ENCODE assay signal across 25 mouse cellular contexts in the genomic region with DNA sequence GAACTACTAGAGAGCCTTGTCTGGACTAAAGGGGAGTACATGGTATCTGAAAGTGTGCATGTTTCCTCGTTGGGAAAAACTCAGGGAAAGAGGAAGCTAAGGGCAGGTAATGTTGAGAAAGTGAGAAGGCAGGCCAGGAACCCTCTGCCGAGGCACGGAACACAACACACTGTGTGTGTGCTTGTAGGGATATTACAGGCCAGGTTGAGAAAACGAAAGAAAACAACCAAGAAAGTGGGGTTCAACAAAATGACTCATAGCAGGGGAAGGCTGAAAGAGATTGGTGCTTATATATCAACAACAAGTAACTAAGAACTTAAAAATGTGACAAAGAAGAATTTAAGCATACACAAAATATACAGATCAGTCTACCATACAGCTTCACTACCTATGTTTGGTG.
DNase-seq lines count a peak whose midpoint lies in the region; ATAC-seq and TF ChIP-seq lines count a peak whose summit lies in the region.
"Had no signal": no experiment of that assay in that cellular context is flagged by ENCODE, and none has a peak within 500 bp of the region (broad histone marks: within the 10 kb centered on the region; RNA-seq: fewer than 3 reads in every experiment).

No protein-coding gene starts in this region.

- H3K9ac ChIP-seq in liver, embryonic 12.5 days = 0 out of 2 replicates have a peak overlapping the region, but pooled peaks have one; percentile 13
- H3K9ac ChIP-seq in MEL (ENCODE audit: control insufficient read depth, low read depth, low read length, poor library complexity, severe bottlenecking) = peak overlapping the region; percentile 64
- H3K9ac ChIP-seq in hindbrain, embryonic 14.5 days = no peak overlapping the region
- H3K9ac ChIP-seq: heart, embryonic 12.5 days; kidney, embryonic 15.5 days; lung, embryonic 14.5 days had no signal

- H3K9me3 ChIP-seq in liver, embryonic 12.5 days (replicated peaks) = no peaks in the 10 kb centered on the region
- no peaks in the 10 kb centered on the region for H3K9me3 ChIP-seq in MEL (replicated peaks; ENCODE audit: insufficient read depth, low read length)
- H3K9me3 ChIP-seq in hindbrain, embryonic 14.5 days (ENCODE audit: control insufficient read depth, low read length) = no peaks in the 10 kb centered on the region
- H3K9me3 ChIP-seq: embryonic facial prominence, embryonic 10.5 days; heart, embryonic 12.5 days; hindbrain, embryonic 10.5 days; kidney, embryonic 15.5 days; midbrain, embryonic 10.5 days had no signal

- no peak for TF ChIP-seq POLR2A in MEL (IDR thresholded peaks at IDR 0.05; ENCODE audit: control insufficient read depth in 1 of 2, insufficient read depth in 1 of 2, low read depth in 1 of 2, low read length in 2 of 2, poor library complexity in 1 of 2)

- 51% methylated on average over 4 of the region's 4 CpGs for WGBS in liver, embryonic 12.5 days (ENCODE audit: insufficient replicate concordance)
- 91% methylated on average over 4 of the region's 4 CpGs for WGBS in hindbrain, embryonic 14.5 days

- no peak for ATAC-seq in liver, embryonic 12.5 days
- ATAC-seq in inflammation-experienced regulatory T-cells, adult 6 months = peak; percentile 67
- no peak for ATAC-seq in hindbrain, embryonic 14.5 days (ENCODE audit: low FRiP score)
- ATAC-seq: hindbrain, postnatal 0 days; midbrain, embryonic 16.5 days had no signal

- H3K36me3 ChIP-seq in liver, embryonic 12.5 days = no peaks in the 10 kb centered on the region
- H3K36me3 ChIP-seq in MEL (ENCODE audit: control insufficient read depth in 1 of 2, insufficient read depth in 2 of 2, low read length in 2 of 2) = peaks cover 0 to 70% of the 10 kb centered on the region in 2 experiments; a peak in 2 of 4 replicates
- H3K36me3 ChIP-seq in hindbrain, embryonic 14.5 days (replicated peaks; ENCODE audit: control insufficient read depth, insufficient read depth) = no peaks in the 10 kb centered on the region
- H3K36me3 ChIP-seq: embryonic facial prominence, embryonic 10.5 days; heart, embryonic 12.5 days; hindbrain, embryonic 10.5 days; kidney, embryonic 15.5 days; midbrain, embryonic 10.5 days had no signal

- peaks cover 76% of the 10 kb centered on the region for H3K4me1 ChIP-seq in liver, embryonic 12.5 days
- peaks cover 42 to 46% of the 10 kb centered on the region in 2 experiments for H3K4me1 ChIP-seq in MEL (ENCODE audit: control insufficient read depth in 1 of 2, insufficient read depth in 2 of 2, low read length in 2 of 2)
- no peaks in the 10 kb centered on the region for H3K4me1 ChIP-seq in hindbrain, embryonic 14.5 days (replicated peaks; ENCODE audit: control insufficient read depth, insufficient read depth, low read length)
- H3K4me1 ChIP-seq: kidney, embryonic 15.5 days had no signal

- H3K79me2 ChIP-seq in MEL (ENCODE audit: control insufficient read depth, insufficient read depth, low read length, poor library complexity) = peaks cover 5% of the 10 kb centered on the region

- TF ChIP-seq RAD21 in MEL (IDR thresholded peaks at IDR 0.05; ENCODE audit: low read depth, low read length) = no peak

- TF ChIP-seq EP300 in MEL (IDR thresholded peaks at IDR 0.05; ENCODE audit: low read depth in 1 of 2, low read length in 2 of 2) = no peak

- TF ChIP-seq CTCF in MEL (IDR thresholded peaks at IDR 0.05 in 2 of 3, conservative IDR thresholded peaks at IDR 0.05 in 1 of 3; ENCODE audit: control insufficient read depth in 1 of 3, insufficient read depth in 1 of 3, low read depth in 2 of 3, low read length in 3 of 3, poor library complexity in 1 of 3, severe bottlenecking in 1 of 3) = no peak

- no peak overlapping the region for H3K27ac ChIP-seq in liver, embryonic 12.5 days
- peak overlapping the region; percentile 91 for H3K27ac ChIP-seq in MEL (ENCODE audit: control insufficient read depth, low read depth, low read length)
- no peak overlapping the region for H3K27ac ChIP-seq in hindbrain, embryonic 14.5 days
- H3K27ac ChIP-seq: embryonic facial prominence, embryonic 10.5 days; hindbrain, embryonic 10.5 days; hindbrain, postnatal 0 days; kidney, embryonic 15.5 days; midbrain, embryonic 10.5 days had no signal

- DNase-seq in liver (no peak), MEL (ENCODE audit: low read depth, low spot score) (peak; percentile 48)
- peak; percentile 16 for DNase-seq in naive thymus-derived CD4-positive, alpha-beta T cell, adult 2 months (ENCODE audit: low read depth)
- DNase-seq in testis, postnatal 10 days (ENCODE audit: low spot score) = no peak
- DNase-seq in hindbrain, embryonic 14.5 days (ENCODE audit: low spot score) = no peak
- DNase-seq: adrenal gland, postnatal 36 days; B cell, adult 2 months; cerebellum, adult 11 months; gastrocnemius, postnatal 36 days; heart, postnatal 10 days; kidney, adult 11 months; kidney, postnatal 36 days; layer of hippocampus, adult 9-11 months; lung, embryonic 14.5 days; thymus, postnatal 14 days had no signal

- no peak overlapping the region for H3K4me3 ChIP-seq in liver, embryonic 12.5 days
- peak overlapping the region; percentile 40 to 47 for H3K4me3 ChIP-seq in MEL (ENCODE audit: control insufficient read depth in 1 of 2, insufficient read depth in 1 of 2, low read depth in 2 of 2, low read length in 2 of 2)
- H3K4me3 ChIP-seq in hindbrain, embryonic 14.5 days (replicated peaks; ENCODE audit: low read length) = no peak overlapping the region
- H3K4me3 ChIP-seq: embryonic facial prominence, embryonic 10.5 days; heart, embryonic 12.5 days; hindbrain, embryonic 10.5 days; kidney, embryonic 15.5 days; midbrain, embryonic 10.5 days; myocyte had no signal

- H3K4me2 ChIP-seq in liver, embryonic 12.5 days = no peak overlapping the region
- no peak overlapping the region for H3K4me2 ChIP-seq in hindbrain, embryonic 14.5 days (replicated peaks)
- H3K4me2 ChIP-seq: heart, embryonic 12.5 days; kidney, embryonic 15.5 days; lung, embryonic 14.5 days had no signal

- no peaks in the 10 kb centered on the region for H3K27me3 ChIP-seq in liver, embryonic 12.5 days (replicated peaks)
- H3K27me3 ChIP-seq in MEL (ENCODE audit: control insufficient read depth in 1 of 2, insufficient read depth in 2 of 2, low read length in 2 of 2) = no peaks in the 10 kb centered on the region
- no peaks in the 10 kb centered on the region for H3K27me3 ChIP-seq in hindbrain, embryonic 14.5 days (ENCODE audit: control insufficient read depth, insufficient read depth, low read length)
- H3K27me3 ChIP-seq: heart, embryonic 12.5 days; kidney, embryonic 15.5 days had no signal

TF ChIP-seq in MEL, 35 proteins besides CTCF, POLR2A, EP300 and RAD21:
- TF ChIP-seq ETS1 (IDR thresholded peaks at IDR 0.05; ENCODE audit: low read depth, low read length) (no peak), NELFE (IDR thresholded peaks at IDR 0.05; ENCODE audit: low read depth, low read length) (no peak), ELF1 (IDR thresholded peaks at IDR 0.05; ENCODE audit: low read depth, low read length) (no peak), POLR2AphosphoS5 (IDR thresholded peaks at IDR 0.05; ENCODE audit: borderline replicate concordance, low read depth, low read length) (no peak), KAT2A (conservative IDR thresholded peaks at IDR 0.05; ENCODE audit: low read depth, low read length) (no peak), CHD2 (IDR thresholded peaks at IDR 0.05; ENCODE audit: low read length) (no peak), TAL1 (IDR thresholded peaks at IDR 0.05; ENCODE audit: low read length) (no peak), ZNF384 (IDR thresholded peaks at IDR 0.05; ENCODE audit: low read depth, low read length) (no peak), ZKSCAN1 (IDR thresholded peaks at IDR 0.05; ENCODE audit: low read depth, low read length) (no peak), RCOR1 (IDR thresholded peaks at IDR 0.05; ENCODE audit: low read depth, low read length) (no peak), SIN3A (IDR thresholded peaks at IDR 0.05; ENCODE audit: low read length) (no peak)

Comparison
In these comparisons a context has a peak if more than half of its experiments do, and no peak if none do; other contexts are left out.
1. H3K4me3 ChIP-seq: peak in MEL (2 of 2); none in liver, embryonic 12.5 days (single experiment) and hindbrain, embryonic 14.5 days (single experiment).
2. DNase-seq: peak in MEL (single experiment) and naive thymus-derived CD4-positive, alpha-beta T cell, adult 2 months (single experiment); none in liver (single experiment), testis, postnatal 10 days (single experiment) and hindbrain, embryonic 14.5 days (single experiment).